Mouse (Mus musculus) ES-E14 (cell line): Measurements from ENCODE around the gene Ggnbp2. TPM values are rescaled to one million over a fixed set of nuclear protein-coding genes. Genes with fewer than 3 reads are reported as not detected.

ENCODE experiments used
- DNase-seq: peaks from one replicate; pipeline ENCODE4 v3.0.0-alpha.2; 2013; ENCODE audit warnings: low read depth, low spot score
- H3K27ac ChIP-seq: 2 replicates; pipeline ENCODE4 v1.5.1; 2012; ENCODE audit warnings: low read depth, mild to moderate bottlenecking, low read length, moderate library complexity, mixed read lengths; ENCODE audit not compliant: poor library complexity, insufficient read depth, severe bottlenecking
- H3K36me3 ChIP-seq: 2 replicates; pipeline ENCODE4 v1.6.1; 2012; ENCODE audit warnings: mild to moderate bottlenecking, low read length, moderate library complexity, mixed read lengths; ENCODE audit not compliant: control insufficient read depth, poor library complexity, insufficient read depth, severe bottlenecking
- H3K4me1 ChIP-seq, 2 experiments: fragments of 150-350 bp in 1 of 2; sonication (generic) in 1 of 2; 2 replicates each; pipeline ENCODE4 v1.6.1; 2012; ENCODE audit warnings: low read length in 2 of 2, mild to moderate bottlenecking in 1 of 2, mixed read lengths in 1 of 2; ENCODE audit not compliant: control insufficient read depth in 2 of 2, insufficient read depth in 2 of 2, poor library complexity in 1 of 2
- H3K4me3 ChIP-seq, 2 experiments: fragments of 150-350 bp in 1 of 2; sonication (generic) in 1 of 2; 2 replicates each; pipeline ENCODE4 v1.5.1; 2012; ENCODE audit warnings: low read length in 2 of 2, low read depth in 1 of 2, mild to moderate bottlenecking in 1 of 2, mixed read lengths in 1 of 2; ENCODE audit not compliant: insufficient read depth in 1 of 2, poor library complexity in 1 of 2, severe bottlenecking in 1 of 2
- H3K9ac ChIP-seq: 2 replicates; pipeline ENCODE4 v1.6.1; 2012; ENCODE audit warnings: low read depth, mild to moderate bottlenecking, low read length, mixed read lengths; ENCODE audit not compliant: poor library complexity, insufficient read depth, severe bottlenecking
- H3K9me3 ChIP-seq: fragments of 150-350 bp; sonication (generic); 2 replicates; pipeline ENCODE4 v1.6.1; 2012; ENCODE audit warnings: low read depth, mild to moderate bottlenecking, low read length; ENCODE audit not compliant: control insufficient read depth, insufficient read depth
- CHD2 ChIP-seq: IDR thresholded peaks from 2 replicates; pipeline ENCODE4 v1.6.1; 2014; ENCODE audit warnings: mild to moderate bottlenecking, low read depth, low read length, inconsistent platforms
- HCFC1 ChIP-seq: IDR thresholded peaks from 2 replicates; pipeline ENCODE4 v1.6.1; 2012; ENCODE audit warnings: low read length, inconsistent platforms, borderline replicate concordance; ENCODE audit not compliant: insufficient read depth
- MAFK ChIP-seq: IDR thresholded peaks from 2 replicates; pipeline ENCODE4 v1.6.1; 2014; ENCODE audit warnings: mild to moderate bottlenecking, low read depth, low read length, inconsistent platforms; ENCODE audit not compliant: insufficient read depth
- ZC3H11A ChIP-seq: IDR thresholded peaks from 2 replicates; pipeline ENCODE4 v1.6.1; 2012; ENCODE audit warnings: low read depth, mild to moderate bottlenecking, inconsistent platforms, low read length, borderline replicate concordance
- ZNF384 ChIP-seq: IDR thresholded peaks from 2 replicates; pipeline ENCODE4 v1.6.1; 2012; ENCODE audit warnings: low read depth, low read length, inconsistent platforms
- in situ Hi-C, 2 experiments: fragments of 600-800 bp; cut with MboI; formaldehyde crosslinking; loops; one replicate each; pipeline ENCODE4 v1.15.1; 2025; ENCODE audit warnings: low sequenced_read_pairs in 2 of 2, inconsistent platforms in 1 of 2; ENCODE audit not compliant: unreplicated experiment in 2 of 2
- total RNA-seq: library from RNA; depleted of rRNA; stranded (reverse); fragments of 300-350 nt; gene quantifications from 2 replicates; pipeline ENCODE4 v1.2.3, GENCODE M21; 2012

Ggnbp2 gene
- total RNA-seq, 1 experiment = 59.1 TPM

DNA sequence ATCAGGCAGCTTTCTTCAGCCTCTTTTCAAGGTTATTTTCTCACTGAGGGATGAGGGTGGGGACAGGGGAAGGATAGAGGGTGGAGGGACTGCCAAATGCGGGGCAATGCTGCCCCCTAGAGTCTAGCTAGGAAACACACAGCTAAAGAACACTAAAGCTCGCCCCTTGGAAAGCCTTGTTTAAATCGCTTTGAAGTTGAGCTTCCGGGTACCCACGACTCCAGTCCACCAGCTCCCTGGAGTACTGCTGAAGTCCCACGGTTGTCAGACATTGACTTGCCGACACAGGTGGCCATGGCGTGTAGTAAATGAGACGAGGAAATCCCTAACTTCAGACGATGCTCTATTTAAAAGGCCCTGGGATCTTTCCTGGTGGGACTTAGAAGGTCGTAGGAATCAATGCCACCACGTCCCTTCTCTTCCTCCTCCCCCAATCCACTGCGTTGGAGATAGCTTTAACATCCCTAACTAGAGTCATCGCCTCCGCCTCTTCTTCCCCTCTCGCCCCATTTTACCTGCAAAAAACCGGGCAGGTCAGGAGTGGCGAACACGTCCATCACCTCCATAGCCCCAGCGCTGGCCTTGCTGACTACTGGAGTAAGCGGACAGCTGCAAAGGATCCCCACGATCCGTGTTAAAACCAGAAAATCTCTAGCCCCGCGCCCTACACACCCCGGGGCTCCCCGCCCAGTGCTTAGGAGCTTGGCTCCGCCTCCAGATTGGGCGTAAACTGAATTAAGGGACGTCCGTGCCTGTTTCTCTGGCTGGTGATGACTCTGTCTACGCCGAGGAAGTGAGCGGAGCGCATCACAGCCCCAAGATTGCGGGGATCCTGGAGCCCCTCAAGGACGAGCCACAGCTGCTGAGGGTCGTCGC lies 52.3 kb downstream of the Ggnbp2 start:
- in situ Hi-C loops = no loop called here
- DNase-seq = peak; percentile 80
- H3K4me3 ChIP-seq = peak overlapping the region; percentile 91 to 92
- TF ChIP-seq MAFK = no peak
- TF ChIP-seq ZC3H11A = no peak; the same call in 1 of the 2 replicates
- no peak for TF ChIP-seq CHD2
- no peak for TF ChIP-seq ZNF384
- no peak for TF ChIP-seq HCFC1
- H3K9me3 ChIP-seq = no peaks in the 10 kb centered on the region
- peaks cover 9% of the 10 kb centered on the region for H3K36me3 ChIP-seq
- peaks cover 2 to 4% of the 10 kb centered on the region in 2 experiments; a peak in 2 of 4 replicates for H3K4me1 ChIP-seq
- peak overlapping the region; percentile 42 for H3K27ac ChIP-seq
- peak overlapping the region; percentile 87 for H3K9ac ChIP-seq

DNA sequence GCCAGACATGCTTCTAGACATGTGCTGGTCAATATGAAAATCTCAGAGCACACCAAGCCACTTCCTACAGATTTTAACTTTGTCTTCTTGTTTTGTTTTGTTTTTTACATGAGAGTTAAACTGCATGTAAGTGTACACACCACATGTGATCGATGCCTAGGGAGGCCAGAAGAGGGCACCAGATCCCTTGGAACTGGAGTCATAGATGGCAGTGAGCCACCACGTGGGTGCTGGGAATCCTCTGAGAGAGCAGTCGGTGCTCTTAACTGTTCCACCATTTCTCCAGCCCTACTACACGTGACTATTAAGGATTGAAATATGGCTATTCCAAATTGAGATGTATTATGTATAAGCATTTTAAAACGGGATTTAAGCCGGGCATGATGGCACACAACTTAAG lies 53.3 kb downstream of the Ggnbp2 start:
- no peak overlapping the region for H3K27ac ChIP-seq
- no peak for DNase-seq
- no peak overlapping the region; the same call in 1 of the 2 replicates for H3K9ac ChIP-seq
- TF ChIP-seq HCFC1 (no peak), ZC3H11A (no peak), CHD2 (no peak), ZNF384 (no peak), MAFK (no peak)
- peaks cover 16% of the 10 kb centered on the region for H3K36me3 ChIP-seq
- in situ Hi-C loops = no loop called here
- H3K4me1 ChIP-seq = peaks cover 2% of the 10 kb centered on the region in 2 experiments; a peak in 2 of 4 replicates
- H3K9me3 ChIP-seq = no peaks in the 10 kb centered on the region; the same call in 1 of the 2 replicates
- no peak overlapping the region for H3K4me3 ChIP-seq

DNA sequence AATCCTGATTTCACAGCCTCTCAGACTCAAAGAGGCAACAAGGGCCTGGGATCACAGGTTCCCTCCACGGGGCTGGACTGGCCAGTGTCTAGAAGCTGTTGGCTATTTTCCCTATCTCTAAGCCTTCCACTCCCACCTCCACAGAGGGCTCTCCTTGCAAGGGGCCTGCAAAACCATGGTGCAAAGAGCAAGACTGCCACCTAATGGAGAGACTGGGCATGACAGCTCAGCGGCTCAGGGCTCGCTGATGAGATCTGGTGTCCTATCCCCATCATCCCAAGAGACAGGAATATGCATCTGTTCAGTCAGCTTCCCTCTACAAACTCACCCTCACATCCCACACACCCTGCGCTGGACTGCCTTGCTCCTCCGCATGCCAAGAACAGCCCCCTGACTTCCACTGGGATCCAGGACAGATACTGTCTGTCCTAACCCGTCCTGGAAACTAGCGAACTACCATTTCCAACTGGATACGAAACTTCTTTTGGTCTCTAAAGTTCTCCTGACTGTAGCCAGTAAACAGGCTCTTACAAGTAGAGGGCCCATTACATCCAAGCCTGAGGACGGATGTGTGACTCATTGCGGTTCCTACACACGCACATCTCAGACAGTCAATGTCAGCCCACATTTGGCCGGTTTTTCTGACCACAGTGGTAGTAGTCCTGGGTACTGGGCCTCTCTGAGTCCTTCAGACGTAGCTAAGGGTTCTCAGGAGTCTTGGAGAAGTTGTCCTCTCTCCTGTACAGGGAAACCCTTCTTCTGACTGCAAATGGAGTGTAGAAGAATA lies 56.7 kb downstream of the Ggnbp2 start:
- DNase-seq = peak; percentile 66
- in situ Hi-C loops = no loop called here
- Histone ChIP-seq H3K27ac (no peak overlapping the region), H3K36me3 (peaks cover 15% of the 10 kb centered on the region), H3K9ac (no peak overlapping the region), H3K4me3 (no peak overlapping the region), H3K4me1 (no peaks in the 10 kb centered on the region), H3K9me3 (no peaks in the 10 kb centered on the region; the same call in 1 of the 2 replicates)
- TF ChIP-seq MAFK (no peak), ZC3H11A (no peak; the same call in 1 of the 2 replicates), CHD2 (no peak), HCFC1 (no peak), ZNF384 (no peak)

DNA sequence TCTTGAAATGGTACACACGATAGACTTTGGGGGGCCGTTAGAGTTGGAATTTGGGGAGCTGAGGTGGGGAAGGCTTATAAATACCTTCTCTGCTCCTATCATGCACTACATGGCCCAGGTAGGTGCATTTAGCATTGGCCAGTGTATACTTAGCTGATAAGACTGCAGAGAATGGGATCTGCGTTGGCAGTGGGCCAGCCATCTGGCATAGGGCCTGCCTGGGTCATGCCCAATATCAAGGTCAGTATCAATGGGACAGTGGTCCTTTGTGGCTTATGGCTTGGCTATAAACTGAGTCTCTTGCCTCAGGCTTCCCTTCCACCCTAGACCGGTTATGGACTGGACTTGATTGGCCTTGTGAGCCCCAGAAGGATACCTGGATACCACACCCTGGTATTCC lies 66.2 kb downstream of the Ggnbp2 start:
- no peaks in the 10 kb centered on the region for H3K9me3 ChIP-seq
- H3K4me1 ChIP-seq = no peaks in the 10 kb centered on the region
- no peak overlapping the region for H3K9ac ChIP-seq
- no peak overlapping the region for H3K4me3 ChIP-seq
- in situ Hi-C loops = no loop called here
- no peak overlapping the region for H3K27ac ChIP-seq
- DNase-seq = no peak
- H3K36me3 ChIP-seq = no peaks in the 10 kb centered on the region
- TF ChIP-seq MAFK (no peak), ZC3H11A (no peak), CHD2 (no peak), ZNF384 (no peak), HCFC1 (no peak)
